Mouse (Mus musculus) liver, embryonic 14.5 days (tissue): Measurements from ENCODE around the gene Ankrd11. TPM values are rescaled to one million over a fixed set of nuclear protein-coding genes. Genes with fewer than 3 reads are reported as not detected.

Experiments
- ATAC-seq: fragments of 200-750 bp; cut with Nextera tagmentation; 2 replicates; pipeline ENCODE4 v1.8.0; 2017; ENCODE audit warnings: moderate number of reproducible peaks, mild to moderate bottlenecking, moderate library complexity; ENCODE audit not compliant: insufficient read depth
- DNase-seq, 3 experiments: peaks; one replicate each; pipeline ENCODE4 v3.0.0-alpha.2; 2012 to 2013; ENCODE audit warnings: low read depth in 3 of 3, low spot score in 3 of 3
- H3K27ac ChIP-seq: fragments of 300-500 bp; sonication (generic); 2 replicates; pipeline ENCODE4 v1.5.1; 2014; ENCODE audit warnings: moderate library complexity, mild to moderate bottlenecking, control low read depth, inconsistent platforms
- H3K27me3 ChIP-seq: fragments of 300-500 bp; sonication (generic); 2 replicates; pipeline ENCODE4 v1.6.1; 2014; ENCODE audit warnings: mild to moderate bottlenecking, low read length, moderate library complexity; ENCODE audit not compliant: control insufficient read depth, insufficient read depth
- H3K36me3 ChIP-seq: fragments of 300-500 bp; sonication (generic); replicated peaks from 2 replicates; pipeline ENCODE4 v1.6.1; 2014; ENCODE audit warnings: low read depth; ENCODE audit not compliant: control insufficient read depth, insufficient read depth
- H3K4me1 ChIP-seq, 2 experiments: fragments of 200-500 bp in 1 of 2; fragments of 300-500 bp in 1 of 2; sonication (generic) in 1 of 2; replicated peaks; 2 replicates each; pipeline ENCODE4 v1.6.1; 2012 to 2014; ENCODE audit warnings: antibody characterized with exemption in 1 of 2, inconsistent platforms in 1 of 2, low read length in 1 of 2; ENCODE audit not compliant: control insufficient read depth in 2 of 2, insufficient read depth in 2 of 2
- H3K4me2 ChIP-seq: fragments of 300-500 bp; sonication (generic); 2 replicates; pipeline ENCODE4 v1.6.1; 2014; ENCODE audit warnings: low read depth, mild to moderate bottlenecking, control low read depth, moderate library complexity
- H3K4me3 ChIP-seq, 2 experiments: fragments of 200-500 bp in 1 of 2; fragments of 300-500 bp in 1 of 2; sonication (generic) in 1 of 2; 2 replicates each; pipeline ENCODE4 v1.5.1; 2012 to 2014; ENCODE audit warnings: low read depth in 2 of 2, low read length in 2 of 2, mild to moderate bottlenecking in 2 of 2, control low read depth in 1 of 2, inconsistent platforms in 1 of 2, moderate library complexity in 1 of 2; ENCODE audit not compliant: insufficient read depth in 1 of 2
- H3K9ac ChIP-seq: fragments of 300-500 bp; sonication (generic); replicated peaks from 2 replicates; pipeline ENCODE4 v1.6.1; 2014; ENCODE audit warnings: mild to moderate bottlenecking, control low read depth, moderate library complexity
- H3K9me3 ChIP-seq: fragments of 300-500 bp; sonication (generic); 2 replicates; pipeline ENCODE4 v1.6.1; 2016; ENCODE audit warnings: low read length, mixed read lengths; ENCODE audit not compliant: control insufficient read depth
- CTCF ChIP-seq: IDR thresholded peaks from 2 replicates; pipeline ENCODE4 v1.5.1; 2016; ENCODE audit warnings: antibody characterized with exemption, low read depth, control low read depth
- EP300 ChIP-seq: IDR thresholded peaks from 2 replicates; pipeline ENCODE4 v1.6.1; 2016; ENCODE audit warnings: antibody characterized with exemption, low read depth
- WGBS: fragments of 180-500 bp; shearing (Covaris S2); extraction: QIAGEN DNeasy Blood & Tissue Kit; methylation state at CpG from one replicate; pipeline ENCODE4 v1.1.7; 2014; ENCODE audit not compliant: insufficient replicate concordance; 5-methylcytosine and 5-hydroxymethylcytosine counted together
- polyA plus RNA-seq, 2 experiments: library from polyadenylated mRNA; depleted of rRNA in 1 of 2; stranded (reverse) in 1 of 2; unstranded in 1 of 2; fragments of >200 nt; fragmentation: Nextera tagmentation in 1 of 2; extraction: Ambion mirVana in 1 of 2; gene quantifications; 2 replicates each; pipeline versions ENCODE4 v1.2.1 to v1.2.3; 2012 to 2014

Ankrd11 gene
- polyA plus RNA-seq, 2 experiments: 10.8 to 12.4 TPM

DNA sequence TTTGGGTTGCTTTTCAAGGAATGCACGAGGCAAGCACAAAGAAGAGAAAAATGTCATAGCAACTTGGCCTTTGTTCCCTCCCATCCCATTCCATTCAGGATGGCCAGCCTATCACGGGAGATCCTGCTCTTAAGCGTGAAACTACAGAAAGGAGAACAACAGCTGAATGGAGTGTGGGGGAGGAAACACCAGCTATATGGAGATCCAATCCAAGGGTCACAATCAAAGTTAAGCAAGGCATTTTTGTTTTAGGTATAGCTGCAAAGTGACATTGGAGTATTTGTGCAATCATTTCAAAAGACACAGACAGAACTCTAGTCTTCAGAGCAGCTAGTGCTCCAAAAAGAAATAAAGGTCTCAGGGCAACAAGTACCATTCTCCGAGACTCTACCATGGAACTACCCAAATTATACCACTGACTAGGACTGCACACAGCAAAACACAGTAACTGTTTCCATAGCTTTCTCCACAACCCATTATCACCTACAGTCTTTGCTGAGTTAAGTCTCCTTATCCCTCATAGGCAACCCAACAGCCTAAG lies 1.9 kb downstream of the Ankrd11 start:
- Histone ChIP-seq H3K36me3 (peaks cover 4% of the 10 kb centered on the region; the same call in 1 of the 2 replicates), H3K4me3 (peak overlapping the region in 1 of 2 experiments; percentile 89; a peak in 3 of 4 replicates), H3K4me2 (peak overlapping the region; percentile 96), H3K27ac (peak overlapping the region; percentile 65), H3K27me3 (no peaks in the 10 kb centered on the region), H3K9ac (peak overlapping the region; percentile 99), H3K9me3 (no peaks in the 10 kb centered on the region), H3K4me1 (peaks cover 53 to 57% of the 10 kb centered on the region in 2 experiments)
- ATAC-seq: no peak
- no peak for DNase-seq
- WGBS: 13% methylated on average over 4 of the region's 4 CpGs
- no peak for TF ChIP-seq CTCF
- no peak for TF ChIP-seq EP300

DNA sequence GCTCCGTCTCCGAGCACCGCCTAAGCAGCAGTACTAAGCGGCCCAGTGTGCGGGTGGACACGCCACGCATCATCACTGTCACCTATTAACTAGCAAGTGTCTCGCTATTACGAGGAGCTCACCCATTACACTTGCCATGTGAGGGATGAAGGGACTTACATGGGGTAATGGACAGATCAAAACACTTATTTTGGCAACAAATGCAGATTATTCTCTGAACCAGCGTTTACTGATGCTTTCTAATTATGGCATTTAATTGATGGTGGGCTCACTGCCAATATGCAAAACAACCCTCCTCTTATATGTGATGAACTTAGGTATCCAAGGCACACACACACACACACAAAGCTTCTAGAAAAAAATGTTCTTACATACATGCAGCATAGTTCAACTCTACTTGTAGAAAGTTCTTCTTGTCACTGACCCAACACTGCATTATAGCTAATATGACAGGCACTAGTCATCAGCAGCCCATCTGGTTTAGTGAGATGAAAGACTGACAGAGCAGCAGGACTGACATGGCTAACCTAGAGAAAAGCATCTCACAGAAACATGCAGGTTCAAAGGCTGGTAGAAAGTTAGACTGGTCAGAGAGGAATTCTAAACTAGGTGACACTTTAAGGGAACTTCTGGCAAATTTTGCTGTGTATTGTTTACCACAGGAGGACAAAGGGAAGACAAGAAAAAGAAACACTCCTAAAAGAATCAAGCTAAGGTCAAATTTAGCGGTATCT lies 2.5 kb downstream of the Ankrd11 start:
- peak overlapping the region; percentile 96 for H3K4me2 ChIP-seq
- 77% methylated on average over 11 of the region's 11 CpGs for WGBS
- no peak for ATAC-seq
- H3K9ac ChIP-seq: peak overlapping the region; percentile 99
- H3K36me3 ChIP-seq: peaks cover 4% of the 10 kb centered on the region; the same call in 1 of the 2 replicates
- no peaks in the 10 kb centered on the region for H3K9me3 ChIP-seq
- peaks cover 55 to 60% of the 10 kb centered on the region in 2 experiments for H3K4me1 ChIP-seq
- no peak for DNase-seq
- H3K4me3 ChIP-seq: peak overlapping the region in 1 of 2 experiments; percentile 89; a peak in 2 of 4 replicates
- H3K27me3 ChIP-seq: no peaks in the 10 kb centered on the region
- peak overlapping the region; percentile 65 for H3K27ac ChIP-seq
- TF ChIP-seq EP300 (no peak), CTCF (no peak)

DNA sequence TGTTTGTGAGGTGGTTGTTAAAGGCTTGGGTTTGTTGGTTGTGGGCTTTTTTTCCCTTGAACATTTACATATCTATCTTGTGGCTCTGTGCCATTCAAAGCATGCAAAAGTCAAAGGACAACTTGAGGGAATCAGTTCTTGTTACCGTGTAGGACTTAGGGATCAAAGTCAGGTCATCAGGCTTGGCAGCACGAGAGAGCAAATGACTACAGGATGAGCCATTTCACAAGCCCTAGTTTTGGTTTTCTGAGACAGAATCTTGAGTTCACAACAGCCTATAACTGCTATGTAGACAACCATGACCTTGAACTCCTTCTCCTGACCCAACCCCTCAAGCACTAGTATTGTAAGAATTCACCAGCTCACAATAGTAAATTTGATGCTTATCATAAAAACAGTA lies 3.7 kb downstream of the Ankrd11 start:
- H3K4me3 ChIP-seq: no peak overlapping the region
- H3K27me3 ChIP-seq: no peaks in the 10 kb centered on the region
- no peak for DNase-seq
- H3K27ac ChIP-seq: peak overlapping the region; percentile 29; the same call in 1 of the 2 replicates
- H3K4me1 ChIP-seq: peaks cover 56 to 61% of the 10 kb centered on the region in 2 experiments
- no peak for ATAC-seq
- no peak for TF ChIP-seq CTCF
- no peak for TF ChIP-seq EP300
- H3K36me3 ChIP-seq: no peaks in the 10 kb centered on the region
- no peak overlapping the region; the same call in 1 of the 2 replicates for H3K9ac ChIP-seq
- 57% methylated on average over 2 of the region's 2 CpGs for WGBS
- H3K9me3 ChIP-seq: no peaks in the 10 kb centered on the region
- no peak overlapping the region for H3K4me2 ChIP-seq

DNA sequence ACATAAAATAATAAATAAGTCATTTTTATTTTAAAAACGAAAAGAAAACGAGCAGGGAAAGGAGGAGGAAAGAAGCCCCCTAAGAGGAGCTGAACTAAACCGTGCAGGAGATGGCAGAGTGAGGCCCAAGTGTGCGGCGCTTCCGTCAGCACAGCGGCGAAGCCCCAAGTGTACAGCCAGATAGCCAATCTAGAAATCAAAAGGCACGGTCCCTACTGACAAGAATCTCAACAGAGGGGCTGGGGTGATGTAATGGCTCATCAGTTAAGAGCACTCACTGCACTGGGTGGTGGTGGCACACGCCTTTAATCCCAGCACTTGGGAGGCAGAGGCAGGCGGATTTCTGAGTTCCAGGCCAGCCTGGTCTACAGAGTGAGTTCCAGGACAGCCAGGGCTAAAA lies 4.6 kb downstream of the Ankrd11 start:
- no peak for TF ChIP-seq CTCF
- no peak for TF ChIP-seq EP300
- Histone ChIP-seq H3K9ac (peak overlapping the region; percentile 48), H3K4me1 (peaks cover 58 to 62% of the 10 kb centered on the region in 2 experiments), H3K9me3 (no peaks in the 10 kb centered on the region), H3K36me3 (no peaks in the 10 kb centered on the region), H3K27me3 (no peaks in the 10 kb centered on the region), H3K4me3 (0 out of 4 replicates have a peak overlapping the region, but pooled peaks of 1 of the 2 experiments have one; percentile 14), H3K27ac (peak overlapping the region; percentile 94), H3K4me2 (peak overlapping the region; percentile 64)
- 15% methylated on average over 11 of the region's 11 CpGs for WGBS
- ATAC-seq (no peak), DNase-seq (no peak)

DNA sequence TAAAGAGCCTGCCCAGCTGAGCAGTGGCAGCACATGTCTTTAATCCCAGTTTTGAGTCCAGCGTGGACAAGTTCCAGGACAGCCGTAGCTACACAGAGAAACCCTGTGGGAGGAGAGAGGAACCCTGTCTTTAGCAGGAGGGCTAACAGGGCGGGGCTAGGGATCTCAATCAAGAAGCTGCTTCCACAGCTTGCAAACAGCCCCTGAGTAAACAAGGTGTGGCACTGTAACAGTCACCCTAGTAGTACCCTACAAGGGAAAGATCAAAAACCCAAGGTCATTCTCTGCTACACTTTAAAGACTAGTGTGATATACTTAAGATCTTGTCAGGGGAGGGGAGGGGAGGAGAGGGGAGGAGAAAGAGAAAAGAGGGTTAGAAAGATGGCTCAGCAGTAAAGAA lies 5.1 kb downstream of the Ankrd11 start:
- no peak for TF ChIP-seq CTCF
- TF ChIP-seq EP300: no peak
- Histone ChIP-seq H3K9ac (peak overlapping the region; percentile 48), H3K4me1 (peaks cover 63 to 64% of the 10 kb centered on the region in 2 experiments), H3K36me3 (no peaks in the 10 kb centered on the region; the same call in 1 of the 2 replicates), H3K27ac (peak overlapping the region; percentile 94), H3K9me3 (no peaks in the 10 kb centered on the region), H3K4me3 (peak overlapping the region in 1 of 2 experiments; percentile 14; a peak in 2 of 4 replicates), H3K4me2 (peak overlapping the region; percentile 64), H3K27me3 (no peaks in the 10 kb centered on the region)
- DNase-seq (peak in 2 of 3 experiments; percentile 63 to 66), ATAC-seq (peak; percentile 81)
- WGBS: 6% methylated on average over 3 of the region's 3 CpGs
